Mouse (Mus musculus): ENCODE results near the gene Olfr3.

DNA sequence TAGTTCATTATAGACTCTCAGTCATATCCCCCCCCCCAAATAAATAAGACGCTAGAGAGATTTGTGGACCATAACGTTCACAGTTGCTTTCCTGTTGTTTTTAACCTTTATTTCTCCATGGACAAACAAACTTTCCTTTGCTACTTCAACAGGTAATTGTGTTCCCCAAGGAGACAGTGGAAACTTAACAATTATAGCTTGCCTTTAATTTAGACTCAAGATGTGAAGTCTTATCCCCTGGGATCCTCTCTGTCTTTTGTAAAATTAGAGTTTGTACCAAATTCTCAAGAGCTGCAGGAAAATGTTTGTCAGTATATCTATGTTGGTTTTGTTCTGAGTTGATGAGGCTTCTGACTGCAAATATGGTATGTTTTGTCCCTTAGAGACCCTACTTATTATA lies 32.9 kb downstream of the Olfr3 start, which contains the start of gene Olfr348:
- TF ChIP-seq MYOG (IDR thresholded peaks at IDR 0.05; ENCODE audit: control insufficient read depth in 1 of 3, insufficient read depth in 1 of 3, insufficient read length in 2 of 3, low read depth in 2 of 3) (no peak), USF1 (IDR thresholded peaks at IDR 0.05; ENCODE audit: low read depth) (no peak), POLR2A (IDR thresholded peaks at IDR 0.05; ENCODE audit: insufficient read length, low read depth) (no peak), MAX (IDR thresholded peaks at IDR 0.05; ENCODE audit: low read depth) (no peak), POLR2AphosphoS2 (IDR thresholded peaks at IDR 0.05; ENCODE audit: insufficient read length, low read depth) (no peak), CEBPB (IDR thresholded peaks at IDR 0.05; ENCODE audit: insufficient read depth, poor library complexity, severe bottlenecking) (no peak), TCF12 (IDR thresholded peaks at IDR 0.05; ENCODE audit: insufficient read depth, poor library complexity, severe bottlenecking) (no peak), SRF (IDR thresholded peaks at IDR 0.05; ENCODE audit: control insufficient read depth, insufficient read length, low read depth) (no peak), TCF3 (IDR thresholded peaks at IDR 0.05; ENCODE audit: insufficient read length, low read depth) (no peak), REST (IDR thresholded peaks at IDR 0.05; ENCODE audit: insufficient read depth, insufficient read length) (no peak), E2F4 (IDR thresholded peaks at IDR 0.05; ENCODE audit: insufficient read depth) (no peak)

Measured in myocyte (in vitro differentiated cells).